Mouse (Mus musculus): ENCODE data around the gene BC017158.

The BC017158 gene

GRCm38 (mm10) chr7:128307851-128308250 is 9.9 kb upstream of the BC017158 start:
- no peak for DNase-seq

- peak; percentile 46 for DNase-seq
Measured at GRCm38 (mm10) chr7:128304907-128305306, 6.9 kb upstream of the BC017158 start.

- no peak for DNase-seq
Measured at GRCm38 (mm10) chr7:128304198-128304597, 6.2 kb upstream of the BC017158 start.

GRCm38 (mm10) chr7:128302151-128302550 is 4.2 kb upstream of the BC017158 start:
- DNase-seq = no peak

GRCm38 (mm10) chr7:128300952-128301351 is 3.0 kb upstream of the BC017158 start:
- DNase-seq = no peak

- DNase-seq = peak; percentile 50
Measured at GRCm38 (mm10) chr7:128298481-128299342, 742 bp upstream of the BC017158 start.

GRCm38 (mm10) chr7:128297291-128297616 is 716 bp downstream of the BC017158 start:
- DNase-seq = peak; percentile 43

GRCm38 (mm10) chr7:128296514-128296913 is 1.5 kb downstream of the BC017158 start:
- DNase-seq = peak; percentile 50

GRCm38 (mm10) chr7:128294785-128295184 is 3.2 kb downstream of the BC017158 start:
- peak; percentile 78 for DNase-seq

GRCm38 (mm10) chr7:128288923-128289544 is 8.9 kb downstream of the BC017158 start:
- peak; percentile 87 for DNase-seq

GRCm38 (mm10) chr7:128285060-128285459 is 12.9 kb downstream of the BC017158 start:
- DNase-seq = no peak

- DNase-seq = no peak
Measured at GRCm38 (mm10) chr7:128284047-128284446, 13.9 kb downstream of the BC017158 start.

- no peak for DNase-seq
Measured at GRCm38 (mm10) chr7:128282532-128283244, 15.3 kb downstream of the BC017158 start.

GRCm38 (mm10) chr7:128281765-128282164 is 16.2 kb downstream of the BC017158 start:
- no peak for DNase-seq

GRCm38 (mm10) chr7:128279750-128280149 is 18.2 kb downstream of the BC017158 start:
- DNase-seq = no peak

- no peak for DNase-seq
Measured at GRCm38 (mm10) chr7:128276051-128276450, 21.9 kb downstream of the BC017158 start.

- no peak for DNase-seq
Measured at GRCm38 (mm10) chr7:128271496-128271895, 26.5 kb downstream of the BC017158 start.

- DNase-seq = peak; percentile 93
Measured at GRCm38 (mm10) chr7:128270431-128270850, 27.5 kb downstream of the BC017158 start.

GRCm38 (mm10) chr7:128267813-128268212 is 30.2 kb downstream of the BC017158 start:
- no peak for DNase-seq

GRCm38 (mm10) chr7:128267391-128267790 is 30.6 kb downstream of the BC017158 start:
- no peak for DNase-seq

GRCm38 (mm10) chr7:128266056-128266455 is 31.9 kb downstream of the BC017158 start:
- no peak for DNase-seq

- DNase-seq = no peak
Measured at GRCm38 (mm10) chr7:128265411-128265810, 32.6 kb downstream of the BC017158 start, which contains the start of gene Slc5a2. TSS of gene Slc5a2 (plus strand) at chr7:128265657.

- DNase-seq = no peak
Measured at GRCm38 (mm10) chr7:128256783-128257334, 41.1 kb downstream of the BC017158 start.
